In the genomic region with DNA sequence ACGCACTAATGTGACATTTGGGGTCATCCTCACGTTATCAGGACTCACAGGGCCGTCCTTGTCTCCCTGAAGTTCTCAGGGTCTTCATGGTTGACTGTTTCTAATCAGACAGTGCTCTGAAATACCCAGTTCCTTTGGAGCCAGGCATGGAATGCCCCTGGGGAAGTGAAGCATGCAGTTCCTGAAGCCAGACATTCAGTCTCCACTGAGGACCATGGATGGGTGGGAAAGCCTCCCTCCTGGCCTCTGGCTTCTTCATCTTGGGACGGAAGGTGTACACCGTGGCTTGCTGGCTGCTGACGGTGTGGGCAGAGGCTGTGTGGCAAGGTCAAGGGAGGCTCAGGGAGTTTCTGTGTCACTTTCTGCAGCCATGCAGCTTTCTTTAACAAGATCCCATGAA, we compare ENCODE assay signal across 20 mouse cellular contexts.
DNase-seq lines count a peak whose midpoint lies in the region; ATAC-seq and TF ChIP-seq lines count a peak whose summit lies in the region.
"Had no signal": no experiment of that assay in that cellular context is flagged by ENCODE, and none has a peak within 500 bp of the region (broad histone marks: within the 10 kb centered on the region; RNA-seq: fewer than 3 reads in every experiment).

No protein-coding gene starts in this region.

- 0 out of 2 replicates have a peak, but pooled peaks cover 8% of the 10 kb centered on the region for H3K9me3 ChIP-seq in midbrain, embryonic 10.5 days (replicated peaks)
- H3K9me3 ChIP-seq in midbrain, embryonic 13.5 days: no peaks in the 10 kb centered on the region
- H3K9me3 ChIP-seq in kidney, embryonic 14.5 days (ENCODE audit: control insufficient read depth, low read length): no peaks in the 10 kb centered on the region
- H3K9me3 ChIP-seq in limb, embryonic 10.5 days (replicated peaks): no peaks in the 10 kb centered on the region
- H3K9me3 ChIP-seq: intestine, embryonic 15.5 days; liver, embryonic 12.5 days had no signal

- no peak overlapping the region for H3K4me3 ChIP-seq in midbrain, embryonic 10.5 days
- H3K4me3 ChIP-seq in midbrain, embryonic 13.5 days (replicated peaks): no peak overlapping the region
- H3K4me3 ChIP-seq in kidney, embryonic 14.5 days (ENCODE audit: low read length): no peak overlapping the region
- H3K4me3 ChIP-seq in limb, embryonic 10.5 days: no peak overlapping the region
- no peak overlapping the region for H3K4me3 ChIP-seq in lung, adult 2 months (replicated peaks; ENCODE audit: extremely low read depth, low read depth, low read length)
- H3K4me3 ChIP-seq: erythroblast, embryonic 14.5 days; heart, embryonic 12.5 days; hindbrain, embryonic 12.5 days; intestine, embryonic 15.5 days; liver, embryonic 12.5 days had no signal

- no peak for TF ChIP-seq POLR2A in lung, adult 2 months (IDR thresholded peaks at IDR 0.05; ENCODE audit: borderline replicate concordance, extremely low read depth, low read depth, low read length)

- peak; percentile 84 for DNase-seq in heart, adult 11 months
- DNase-seq in heart, adult 18-20 months: no peak
- no peak for DNase-seq in midbrain, embryonic 10.5 days (ENCODE audit: low spot score)
- DNase-seq in limb, embryonic 10.5 days (ENCODE audit: low spot score): no peak
- no peak for DNase-seq in lung, adult 2 months
- DNase-seq: B cell, adult 2 months; cerebellum, adult 8-10 months; embryo, embryonic 11 days; gastrocnemius, postnatal 14 days; lung, postnatal 4 days; right cerebral cortex, postnatal 25 days had no signal

- no peak overlapping the region for H3K9ac ChIP-seq in midbrain, embryonic 13.5 days (replicated peaks)
- H3K9ac ChIP-seq in kidney, embryonic 14.5 days (ENCODE audit: low read depth, low read length): no peak overlapping the region
- H3K9ac ChIP-seq: heart, embryonic 12.5 days; hindbrain, embryonic 12.5 days; intestine, embryonic 15.5 days; liver, embryonic 12.5 days had no signal

- peaks cover 18% of the 10 kb centered on the region for H3K4me1 ChIP-seq in midbrain, embryonic 10.5 days
- peaks cover 9% of the 10 kb centered on the region for H3K4me1 ChIP-seq in midbrain, embryonic 13.5 days (replicated peaks)
- H3K4me1 ChIP-seq in kidney, embryonic 14.5 days (ENCODE audit: control insufficient read depth, insufficient read depth, low read length): peaks cover 30% of the 10 kb centered on the region
- H3K4me1 ChIP-seq in limb, embryonic 10.5 days: peaks cover 31% of the 10 kb centered on the region
- H3K4me1 ChIP-seq in lung, adult 2 months (ENCODE audit: control insufficient read depth, insufficient read depth, low read length): peaks cover 22% of the 10 kb centered on the region

- H3K27me3 ChIP-seq in midbrain, embryonic 10.5 days (ENCODE audit: low read depth, poor library complexity, severe bottlenecking): no peaks in the 10 kb centered on the region
- H3K27me3 ChIP-seq in midbrain, embryonic 13.5 days: no peaks in the 10 kb centered on the region
- H3K27me3 ChIP-seq in kidney, embryonic 14.5 days (ENCODE audit: control insufficient read depth, insufficient read depth, low read length): no peaks in the 10 kb centered on the region
- no peaks in the 10 kb centered on the region for H3K27me3 ChIP-seq in limb, embryonic 10.5 days (ENCODE audit: low read depth, poor library complexity, severe bottlenecking)
- H3K27me3 ChIP-seq: heart, embryonic 12.5 days; intestine, embryonic 15.5 days; liver, embryonic 12.5 days had no signal

- H3K4me2 ChIP-seq in midbrain, embryonic 13.5 days (replicated peaks): no peak overlapping the region
- no peak overlapping the region for H3K4me2 ChIP-seq in kidney, embryonic 14.5 days (replicated peaks; ENCODE audit: low read depth, low read length)
- H3K4me2 ChIP-seq: hindbrain, embryonic 12.5 days; liver, embryonic 12.5 days had no signal

- WGBS in midbrain, embryonic 10.5 days: 57% methylated on average over 6 of the region's 6 CpGs
- 61% methylated on average over 6 of the region's 6 CpGs for WGBS in midbrain, embryonic 13.5 days
- WGBS in kidney, embryonic 14.5 days: 7% methylated on average over 6 of the region's 6 CpGs
- WGBS in limb, embryonic 10.5 days: 69% methylated on average over 6 of the region's 6 CpGs
- 77% methylated on average over 6 of the region's 6 CpGs for WGBS in lung, adult 2 months

- ATAC-seq in midbrain, embryonic 13.5 days: no peak
- peak; percentile 50 for ATAC-seq in kidney, embryonic 14.5 days (ENCODE audit: low FRiP score, low TSS enrichment)
- no peak for ATAC-seq in megakaryocyte progenitor cell, adult 5-6 weeks (replicated peaks; ENCODE audit: poor library complexity)
- ATAC-seq: midbrain, embryonic 16.5 days had no signal

- H3K27ac ChIP-seq in midbrain, embryonic 10.5 days (replicated peaks): peak overlapping the region; percentile 59; the same call in 1 of the 2 replicates
- H3K27ac ChIP-seq in midbrain, embryonic 13.5 days: no peak overlapping the region
- H3K27ac ChIP-seq in kidney, embryonic 14.5 days (ENCODE audit: low read depth, low read length): peak overlapping the region; percentile 87
- peak overlapping the region; percentile 42 for H3K27ac ChIP-seq in limb, embryonic 10.5 days
- H3K27ac ChIP-seq: hindbrain, embryonic 12.5 days; liver, embryonic 12.5 days had no signal

- no peak for TF ChIP-seq CTCF in lung, adult 2 months (IDR thresholded peaks at IDR 0.05; ENCODE audit: insufficient read depth, low read length)

- H3K36me3 ChIP-seq in midbrain, embryonic 10.5 days: no peaks in the 10 kb centered on the region
- no peaks in the 10 kb centered on the region for H3K36me3 ChIP-seq in midbrain, embryonic 13.5 days
- no peaks in the 10 kb centered on the region for H3K36me3 ChIP-seq in kidney, embryonic 14.5 days (ENCODE audit: control insufficient read depth, insufficient read depth, low read length)
- no peaks in the 10 kb centered on the region for H3K36me3 ChIP-seq in limb, embryonic 10.5 days
- H3K36me3 ChIP-seq: heart, embryonic 12.5 days; hindbrain, embryonic 12.5 days; intestine, embryonic 15.5 days; liver, embryonic 12.5 days had no signal
